Mouse (Mus musculus): ENCODE data around the gene Olfr1340.

Olfr1340 gene

DNA sequence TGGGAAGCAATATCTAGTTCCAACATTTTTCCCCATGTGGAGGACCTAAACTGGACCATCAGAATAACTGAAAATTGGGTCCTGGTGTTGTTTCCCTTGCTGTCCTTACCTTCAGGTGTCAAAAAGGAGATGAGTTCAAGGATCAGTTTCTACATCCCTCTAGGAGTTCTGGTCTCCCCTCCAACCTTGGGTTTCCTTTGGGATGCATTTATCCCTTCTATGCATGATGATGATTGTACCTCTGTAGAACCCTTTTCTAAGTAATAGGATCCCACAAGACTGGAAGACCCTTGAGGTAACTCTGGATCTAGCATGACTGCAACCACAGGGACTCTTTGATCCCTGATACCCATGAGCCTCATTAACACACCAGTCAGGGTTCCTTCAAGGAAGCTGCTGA is at the start of gene Olfr1340:
TSS of gene Olfr1340 (plus strand) at position 301 of the 400 bp plus-strand sequence.
- DNase-seq (ENCODE audit: low spot score in 2 of 2): no peak

DNA sequence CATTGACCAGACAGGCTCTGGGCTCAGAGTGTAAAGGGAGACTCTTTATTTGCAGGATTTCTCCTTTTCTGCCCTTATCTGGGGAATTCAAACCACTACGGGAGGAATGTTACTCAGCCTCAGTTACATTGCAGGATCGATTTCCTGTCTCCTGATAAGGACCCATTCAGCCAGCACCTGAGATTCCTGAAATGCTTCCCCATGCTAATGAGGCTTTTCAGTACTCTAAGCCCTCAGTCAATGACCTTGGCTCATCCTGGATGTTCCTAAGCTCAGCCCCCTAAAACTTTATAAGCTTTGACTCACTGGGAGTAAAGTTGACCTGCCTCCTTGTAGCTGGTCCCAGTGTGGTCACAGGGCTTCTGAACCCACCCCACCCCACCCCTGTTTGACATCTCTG is 32.9 kb upstream of the Olfr1340 start:
- DNase-seq (ENCODE audit: low spot score in 2 of 2): no peak

DNA sequence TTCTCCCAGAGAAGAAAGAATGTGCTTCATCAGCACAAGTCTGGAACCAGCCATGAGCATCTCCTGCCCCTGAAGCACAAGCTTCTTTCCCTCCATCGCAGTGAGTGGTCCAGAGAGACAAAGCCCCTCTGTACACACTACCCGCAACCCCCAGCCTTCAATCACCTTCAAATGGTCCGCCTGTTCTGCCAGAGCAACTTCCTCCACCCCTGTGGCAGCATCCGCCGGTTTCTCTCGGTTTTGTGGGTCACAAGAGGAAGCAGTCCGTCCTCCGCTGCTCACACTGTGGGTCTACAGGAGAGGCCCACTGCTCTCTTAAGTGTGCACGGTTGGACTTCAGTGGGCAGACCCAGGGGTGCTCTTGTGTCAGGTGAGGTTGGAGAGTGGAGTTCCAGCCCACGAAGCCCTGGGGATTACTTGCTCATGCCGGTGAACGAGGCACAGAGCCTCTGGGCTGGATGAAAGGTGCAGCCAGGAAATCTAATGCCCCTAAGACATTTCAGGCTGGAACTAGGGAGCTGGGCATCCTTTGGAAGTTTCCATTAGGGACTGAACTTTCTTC is 27.4 kb upstream of the Olfr1340 start, which contains the start of gene Olfr1342:
TSS of gene Olfr1342 (minus strand) at position 345 of the 562 bp plus-strand sequence.
- no peak for DNase-seq (ENCODE audit: low spot score in 2 of 2)

DNA sequence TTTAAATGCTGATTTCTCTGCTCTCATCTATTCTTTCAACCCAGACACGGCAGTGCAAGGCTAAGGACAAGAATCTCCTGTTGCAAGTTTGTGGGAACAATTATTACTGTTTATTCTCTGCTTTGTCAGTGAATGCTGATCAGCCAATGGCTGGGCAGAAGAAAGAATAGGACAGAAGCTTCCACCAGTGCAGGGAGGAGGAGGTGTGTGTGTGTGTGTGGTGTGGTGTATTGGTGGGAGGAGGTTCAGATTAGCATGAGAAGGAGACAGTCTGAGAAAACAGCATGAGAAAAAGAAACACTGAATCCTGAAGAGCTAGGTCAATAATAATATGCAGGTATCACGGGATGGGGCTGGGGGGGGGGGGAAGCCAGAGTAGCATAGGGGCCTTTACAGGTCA is 26.1 kb upstream of the Olfr1340 start:
- DNase-seq (ENCODE audit: low spot score in 2 of 2): no peak

DNA sequence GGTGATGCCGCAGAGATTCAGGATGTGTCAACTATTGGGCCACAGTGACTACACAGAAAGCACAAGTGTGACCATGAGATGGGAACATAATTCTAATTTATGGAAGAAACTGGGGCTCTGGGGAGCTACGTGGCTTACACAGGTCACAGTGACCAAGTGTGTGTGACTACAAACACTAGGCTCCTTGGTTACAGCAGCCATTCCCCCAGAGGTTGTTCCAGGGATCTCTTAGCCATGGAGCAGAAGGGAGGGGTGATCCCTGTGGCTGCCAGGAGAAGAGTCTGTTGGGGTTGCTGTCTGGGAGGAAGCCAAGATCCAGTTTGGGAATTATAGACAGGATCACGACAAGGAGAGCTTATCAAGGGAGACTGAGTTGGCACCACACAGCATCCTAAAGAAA is 16.7 kb upstream of the Olfr1340 start, which contains the start of gene Olfr1341:
TSS of gene Olfr1341 (plus strand) at position 301 of the 400 bp plus-strand sequence.
- no peak for DNase-seq (ENCODE audit: low spot score in 2 of 2)

DNA sequence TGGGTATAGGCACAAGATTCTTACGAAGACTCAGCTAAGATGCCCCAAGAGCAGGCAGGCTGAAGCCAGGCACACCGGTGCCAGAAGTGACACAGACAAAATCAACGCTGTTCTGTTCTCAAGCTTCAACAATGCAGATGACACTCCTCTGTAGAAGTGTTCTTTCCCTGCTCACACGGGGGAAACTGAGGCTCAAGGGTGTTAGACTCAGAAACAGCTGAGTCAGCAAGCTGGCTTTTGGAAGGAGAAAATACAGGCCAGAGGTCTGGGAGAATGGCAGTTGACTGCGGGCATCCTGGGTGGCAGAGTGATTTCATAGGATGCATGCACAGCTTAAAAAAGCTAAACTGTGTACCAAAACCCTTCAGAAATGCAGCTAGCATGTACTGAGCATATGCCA is 11.9 kb upstream of the Olfr1340 start:
- no peak for DNase-seq (ENCODE audit: low spot score in 2 of 2)

DNA sequence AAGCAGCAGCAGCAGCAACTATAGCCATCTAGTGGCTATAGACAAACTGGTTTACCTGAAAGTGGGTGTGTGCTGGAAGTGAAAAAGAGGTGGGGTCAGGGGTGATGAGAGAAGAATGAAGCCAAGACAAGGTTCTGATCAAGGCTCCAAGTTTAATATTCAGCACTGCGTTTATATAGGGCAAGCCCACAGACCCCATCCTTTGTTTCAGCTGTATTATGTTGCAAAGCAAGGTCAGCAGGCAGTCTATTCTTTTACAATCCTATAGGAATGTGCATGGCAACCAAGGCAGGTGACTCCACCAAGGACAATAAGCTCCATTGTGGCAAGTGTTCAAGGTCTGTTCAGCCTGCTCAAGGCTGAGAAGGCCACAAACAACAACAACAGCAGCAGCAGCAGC is 8.3 kb upstream of the Olfr1340 start:
- DNase-seq (ENCODE audit: low spot score in 2 of 2): no peak

DNA sequence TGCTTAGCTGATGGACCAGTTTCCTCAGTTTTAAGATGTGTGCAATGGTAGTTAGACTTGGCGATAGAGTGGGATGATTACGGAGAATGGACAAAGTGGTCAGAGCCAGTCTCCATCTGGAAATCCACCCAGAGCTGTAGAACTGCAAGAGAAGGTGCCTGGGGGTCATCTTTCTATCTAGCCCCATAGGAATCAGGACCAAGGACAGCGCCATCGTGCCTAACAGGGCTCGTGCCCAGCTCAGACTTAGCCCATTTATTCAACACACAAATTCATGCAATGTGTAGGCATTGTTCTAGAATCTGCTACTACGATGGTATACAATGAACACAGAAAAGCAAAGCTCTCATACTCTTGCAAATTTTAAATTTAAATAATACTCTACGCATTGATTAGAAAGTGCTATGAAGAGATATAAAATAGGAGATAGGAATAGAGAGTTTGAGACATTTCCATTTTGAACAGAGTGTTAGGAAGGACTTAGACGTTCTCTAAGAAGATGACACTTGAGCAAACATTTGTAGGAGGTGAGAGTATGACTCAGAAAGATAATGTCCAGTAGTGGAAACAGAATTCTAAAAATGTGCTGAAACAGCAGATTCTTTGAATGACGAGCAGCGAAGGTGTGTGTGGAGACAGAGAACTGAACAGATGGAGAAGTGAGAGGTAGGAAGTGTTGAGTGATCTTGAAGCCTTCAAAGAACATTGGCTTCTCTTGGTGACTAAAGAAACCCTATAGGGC is 2.0 kb downstream of the Olfr1340 start:
- DNase-seq (ENCODE audit: low spot score in 2 of 2): no peak

DNA sequence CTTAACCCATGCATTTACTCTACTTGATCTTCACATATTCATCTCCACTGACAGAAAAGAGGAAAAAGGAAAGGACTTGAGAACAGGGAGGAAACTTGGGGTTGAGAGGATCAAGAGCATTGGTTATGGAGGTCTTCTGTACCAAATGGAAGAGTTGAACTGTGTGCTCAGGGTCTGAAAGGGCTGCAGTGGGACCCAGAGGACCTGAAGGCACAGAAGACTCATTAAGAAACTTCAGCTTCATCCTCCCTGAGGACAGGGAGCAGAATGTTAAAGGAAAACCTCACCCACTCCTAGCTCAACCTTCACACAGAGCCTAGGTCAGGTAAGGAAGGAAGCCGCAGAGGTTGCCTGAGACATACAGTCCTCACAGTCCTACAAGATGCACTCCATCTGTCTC is 11.9 kb downstream of the Olfr1340 start, which contains the start of gene Olfr1339:
TSS of gene Olfr1339 (plus strand) at position 301 of the 400 bp plus-strand sequence.
- DNase-seq (ENCODE audit: low spot score in 2 of 2): no peak

DNA sequence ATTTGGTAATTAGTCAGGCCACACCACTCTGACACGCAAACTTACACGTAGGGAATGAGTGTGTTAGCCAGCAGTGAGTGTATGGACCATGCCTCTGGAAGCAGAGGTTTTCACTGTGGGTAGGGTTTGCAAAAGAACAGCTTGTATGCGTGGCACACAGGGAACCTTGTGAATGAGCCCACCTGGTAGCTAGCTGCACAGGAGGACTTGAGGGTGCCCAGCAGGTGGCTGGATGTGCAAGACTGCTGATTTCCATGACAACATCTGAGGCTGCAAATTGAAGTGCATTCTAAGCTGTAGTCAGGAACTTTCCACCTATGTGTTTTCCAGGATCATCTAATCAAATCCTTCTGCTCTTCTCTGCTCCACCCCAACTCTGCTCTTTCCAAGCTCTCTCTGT is 19.6 kb downstream of the Olfr1340 start:
- DNase-seq (ENCODE audit: low spot score in 2 of 2): no peak

DNA sequence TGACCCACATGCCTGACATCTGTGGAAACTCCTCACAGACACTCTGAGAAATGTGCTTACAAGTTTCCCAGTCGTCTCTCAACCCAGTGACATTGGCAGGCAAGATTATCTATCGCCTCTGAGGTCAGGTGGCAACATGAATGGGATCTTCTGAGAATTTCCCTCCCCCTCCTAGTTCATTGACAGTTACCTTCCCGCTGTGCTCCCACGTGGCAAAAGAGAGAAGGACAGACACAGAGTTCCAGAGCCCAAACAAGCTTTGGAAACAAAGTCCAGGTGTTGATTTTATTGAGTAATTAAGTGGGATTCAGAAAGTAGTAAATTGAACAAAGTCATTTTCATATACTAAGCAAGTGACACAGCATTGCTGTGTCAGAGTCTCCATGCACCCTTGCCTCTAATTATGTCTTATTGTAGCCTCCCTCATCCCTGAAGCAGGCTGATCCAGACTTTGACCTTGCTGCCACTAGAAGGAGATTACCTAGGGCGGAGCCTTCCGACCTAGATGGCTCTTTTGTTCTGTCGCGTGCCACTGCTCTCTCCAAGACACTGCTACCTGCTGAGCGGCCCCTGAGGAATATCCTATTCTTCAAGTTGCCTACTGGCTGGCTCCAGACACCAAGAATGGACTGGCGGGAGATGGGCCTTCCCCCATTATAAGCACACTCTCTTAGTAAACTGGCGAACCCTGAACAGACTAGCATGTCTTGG is 21.2 kb downstream of the Olfr1340 start:
- no peak for DNase-seq (ENCODE audit: low spot score in 2 of 2)

DNA sequence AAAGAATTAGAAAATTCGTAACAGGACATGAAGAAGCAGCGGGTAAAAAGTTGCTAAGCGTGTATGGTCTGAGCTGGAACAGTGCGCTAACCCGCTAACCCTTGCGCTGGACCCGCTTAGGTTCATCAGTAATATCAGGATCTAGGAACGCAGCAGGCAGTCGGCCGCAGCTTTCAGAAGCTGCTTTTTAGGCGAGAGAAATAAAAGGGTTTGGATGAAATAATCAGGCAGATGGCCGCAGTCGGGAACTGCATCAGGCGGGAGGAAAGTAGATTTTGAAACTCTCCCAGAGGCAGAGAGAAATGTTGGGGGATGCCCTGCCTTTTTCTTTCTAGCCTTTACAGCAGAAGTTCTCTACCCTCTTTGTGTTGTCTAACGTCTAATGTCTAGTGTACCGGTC is 21.9 kb downstream of the Olfr1340 start:
- no peak for DNase-seq (ENCODE audit: low spot score in 2 of 2)

DNA sequence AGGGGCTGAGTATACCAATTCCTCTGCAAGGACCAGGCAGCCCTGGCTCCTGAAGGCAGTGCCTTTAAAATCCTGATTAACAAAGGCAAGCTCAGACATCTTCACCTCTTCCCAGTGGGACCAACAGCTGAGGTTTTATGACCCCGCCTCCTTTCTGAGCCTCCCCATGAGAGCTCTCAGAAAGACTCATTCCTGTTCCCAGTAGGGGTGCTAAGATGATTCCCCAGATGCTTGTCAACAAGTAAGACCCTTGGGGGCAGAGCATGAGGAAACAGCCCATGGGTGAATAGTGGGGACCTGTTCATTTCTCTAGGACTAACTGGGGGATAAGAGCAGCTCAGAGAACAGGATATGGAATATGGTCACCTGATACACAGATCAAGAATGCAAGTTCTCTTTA is 38.7 kb downstream of the Olfr1340 start, which contains the start of gene Olfr1338:
TSS of gene Olfr1338 (minus strand) at position 101 of the 400 bp plus-strand sequence.
- no peak for DNase-seq (ENCODE audit: low spot score in 2 of 2)

Measured in frontal cortex, postnatal 10 days (tissue).